Mouse (Mus musculus) testis, postnatal 14 days (tissue): ENCODE data around the gene Klhdc7a.

Experiments
- DNase-seq: peaks from one replicate; pipeline ENCODE4 v3.0.0; 2021; ENCODE audit warnings: low spot score

The Klhdc7a gene

DNA sequence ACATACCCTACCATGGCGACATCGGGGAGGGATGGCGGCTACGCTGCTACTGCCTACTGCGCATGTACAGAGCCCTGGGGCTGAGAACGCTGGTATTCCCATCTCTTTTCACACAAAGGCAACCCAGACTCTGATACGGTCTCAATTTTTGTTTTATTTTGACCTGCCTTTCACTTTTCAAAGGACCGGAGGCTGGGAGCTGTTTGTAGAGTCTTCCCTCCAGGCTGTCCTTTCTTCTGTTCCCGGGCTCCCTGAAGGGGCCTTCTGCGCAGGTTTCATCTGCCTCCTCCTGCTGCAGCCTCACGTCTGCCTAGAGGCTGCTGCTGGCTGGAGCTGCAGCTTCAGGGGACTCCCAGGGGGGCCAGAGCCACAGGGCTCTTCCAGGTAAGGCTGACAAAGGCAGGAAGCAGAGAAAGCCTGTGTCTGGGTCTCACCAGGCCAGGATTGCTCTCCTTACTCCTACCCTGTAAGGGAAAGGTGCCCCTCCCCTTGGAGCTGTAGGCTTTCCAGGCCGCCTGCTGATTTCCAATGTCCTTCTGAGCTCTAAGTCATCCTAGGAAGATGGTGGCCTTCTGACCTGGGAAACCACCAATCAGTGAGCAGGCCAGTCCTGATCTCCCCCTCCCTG, 7.6 kb downstream of the Klhdc7a start:
- DNase-seq = no peak

DNA sequence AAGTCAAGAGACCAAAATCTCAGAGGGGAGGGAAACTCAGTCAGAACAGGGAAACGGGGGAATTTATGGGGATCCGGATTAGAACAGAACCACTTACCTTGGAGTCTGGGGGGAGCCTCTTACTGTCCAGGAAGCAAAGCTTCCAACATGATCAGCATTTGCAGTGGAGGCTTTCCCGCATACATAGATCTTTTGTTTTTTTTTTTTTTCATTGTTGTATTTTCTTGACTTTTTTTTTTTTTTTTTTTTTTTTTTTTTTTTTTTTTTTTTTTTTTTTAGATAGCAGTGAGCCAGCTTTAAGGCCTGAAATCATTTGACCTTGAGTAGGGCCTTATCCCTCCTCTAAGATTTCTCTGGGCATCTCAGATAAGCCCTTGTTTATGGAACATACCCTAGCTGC, 8.6 kb downstream of the Klhdc7a start:
- no peak for DNase-seq

DNA sequence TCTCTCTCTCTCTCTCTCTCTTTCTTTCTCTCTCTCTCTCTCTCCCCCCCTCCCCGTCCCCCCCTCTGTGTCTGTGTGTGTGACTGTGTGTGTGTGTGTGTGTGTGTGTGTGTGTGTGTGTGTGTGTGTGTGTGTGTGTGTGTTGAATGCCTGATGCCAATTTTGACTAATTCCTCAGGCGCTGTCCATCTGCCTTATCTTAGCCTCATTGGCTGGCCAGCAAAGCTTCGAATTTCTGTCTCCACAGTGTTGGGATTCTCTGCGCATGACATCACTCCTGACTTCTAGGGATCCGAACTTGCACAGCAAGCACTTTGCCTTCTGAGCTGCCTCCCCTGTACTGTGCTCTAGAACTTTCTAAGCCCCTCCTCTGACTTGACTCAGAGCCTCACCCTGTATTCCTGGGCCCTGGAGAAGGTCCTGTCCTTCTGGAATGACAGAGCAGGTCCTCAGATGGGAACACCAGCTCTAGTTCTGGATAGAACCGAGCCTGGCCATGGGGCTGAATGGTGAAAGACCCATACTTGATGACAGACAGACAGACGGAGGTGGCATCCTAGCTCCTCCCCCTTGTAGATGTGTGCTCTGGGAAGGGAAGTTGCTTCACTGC, 16.8 kb downstream of the Klhdc7a start:
- DNase-seq = no peak

DNA sequence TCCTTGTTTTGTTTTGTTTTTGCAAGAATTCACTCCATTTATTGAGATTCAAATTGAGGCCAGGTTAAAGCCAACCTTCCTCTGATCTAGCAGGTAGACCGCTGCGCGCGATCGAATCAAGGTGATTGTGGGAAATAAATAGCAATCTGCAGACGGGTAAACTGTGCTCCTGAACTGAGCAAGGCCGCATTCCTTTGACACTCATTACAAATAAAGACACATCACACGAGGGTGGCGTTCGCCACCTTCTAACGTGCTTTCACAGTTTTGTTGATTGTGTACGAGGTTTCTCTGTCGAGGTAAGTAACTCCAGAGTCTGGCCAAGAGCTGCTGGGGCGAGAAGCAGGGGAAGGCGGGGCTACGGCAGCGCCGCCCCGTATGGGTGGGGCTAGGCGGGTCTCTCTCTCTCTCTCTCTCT, 17.4 kb downstream of the Klhdc7a start:
- no peak for DNase-seq

DNA sequence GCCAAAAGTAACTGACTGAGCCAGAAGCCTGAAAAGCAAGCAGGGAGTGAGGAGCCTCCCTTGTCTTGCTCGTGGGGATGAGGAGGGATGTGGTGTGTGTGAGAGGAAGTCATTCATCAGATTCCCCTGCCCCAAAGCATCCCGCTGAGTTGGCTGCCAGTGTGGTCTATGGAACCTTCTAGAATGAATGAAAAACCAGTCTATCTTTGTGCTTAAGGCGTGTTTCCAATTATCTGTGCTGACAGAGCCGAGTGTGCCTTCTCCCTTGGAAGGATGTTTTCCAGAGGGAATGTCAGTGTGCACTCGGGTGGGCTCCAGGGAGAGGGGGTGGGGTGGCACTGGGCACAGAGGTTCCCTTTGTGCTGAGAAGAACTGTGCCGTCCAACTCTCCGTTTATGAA, 19.2 kb downstream of the Klhdc7a start:
- DNase-seq = no peak

DNA sequence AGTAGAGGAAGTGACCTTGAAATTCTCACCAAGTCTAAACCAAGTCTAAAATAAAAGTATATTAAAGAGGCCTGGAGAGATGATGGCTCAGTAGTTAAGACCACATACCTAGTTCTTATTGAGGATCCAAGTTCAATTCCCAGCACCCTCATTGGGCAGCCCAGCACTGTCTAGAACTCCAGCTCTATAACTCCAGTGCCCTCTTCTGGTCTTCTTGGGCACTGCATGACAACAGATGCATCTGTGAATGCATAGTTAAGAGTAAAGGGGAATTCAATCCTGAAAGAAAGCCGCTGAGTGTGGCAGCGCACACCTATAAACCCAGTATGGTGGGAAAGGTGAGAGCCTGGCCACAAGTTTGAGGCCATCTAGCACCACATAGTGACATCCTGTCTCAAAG, 20.5 kb downstream of the Klhdc7a start:
- DNase-seq = no peak

DNA sequence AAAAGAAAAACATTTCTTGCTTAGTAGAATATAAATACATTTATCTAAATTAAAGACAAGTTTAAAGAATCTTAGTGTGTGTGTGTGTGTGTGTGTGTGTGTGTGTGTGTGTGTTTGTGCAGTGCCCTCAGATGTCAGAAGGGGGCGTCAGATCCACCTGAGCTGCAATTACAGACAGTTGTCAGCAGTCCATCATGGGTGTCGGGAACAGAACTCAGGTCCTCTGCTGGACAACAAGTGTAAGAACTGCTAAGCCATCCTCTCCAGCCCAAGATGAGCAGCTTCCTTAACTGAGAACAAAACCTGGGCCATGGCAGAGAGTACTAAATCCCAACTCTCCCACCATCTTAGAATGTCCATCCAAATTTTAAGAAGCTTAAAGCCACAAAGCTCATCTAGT, 26.0 kb downstream of the Klhdc7a start:
- no peak for DNase-seq

DNA sequence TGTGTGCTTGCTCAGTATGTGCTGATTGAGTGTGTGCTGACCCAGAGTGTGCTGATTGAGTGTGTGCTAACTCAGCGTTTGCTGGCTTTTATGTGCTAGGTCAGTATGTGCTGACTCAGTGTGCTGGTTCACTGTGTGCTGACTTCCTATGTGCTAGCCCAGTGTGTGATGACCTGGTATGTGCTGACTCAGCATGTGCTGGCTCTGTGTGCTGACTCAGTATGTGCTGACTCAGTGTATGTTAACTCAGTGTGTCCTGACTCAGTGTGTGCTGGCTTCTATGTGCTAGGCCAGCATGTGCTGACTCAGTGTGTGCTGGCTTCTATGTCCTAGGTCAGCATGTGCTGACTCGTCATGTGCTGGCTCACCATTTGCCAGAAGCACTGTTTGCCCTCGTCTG, 32.3 kb downstream of the Klhdc7a start:
- no peak for DNase-seq

DNA sequence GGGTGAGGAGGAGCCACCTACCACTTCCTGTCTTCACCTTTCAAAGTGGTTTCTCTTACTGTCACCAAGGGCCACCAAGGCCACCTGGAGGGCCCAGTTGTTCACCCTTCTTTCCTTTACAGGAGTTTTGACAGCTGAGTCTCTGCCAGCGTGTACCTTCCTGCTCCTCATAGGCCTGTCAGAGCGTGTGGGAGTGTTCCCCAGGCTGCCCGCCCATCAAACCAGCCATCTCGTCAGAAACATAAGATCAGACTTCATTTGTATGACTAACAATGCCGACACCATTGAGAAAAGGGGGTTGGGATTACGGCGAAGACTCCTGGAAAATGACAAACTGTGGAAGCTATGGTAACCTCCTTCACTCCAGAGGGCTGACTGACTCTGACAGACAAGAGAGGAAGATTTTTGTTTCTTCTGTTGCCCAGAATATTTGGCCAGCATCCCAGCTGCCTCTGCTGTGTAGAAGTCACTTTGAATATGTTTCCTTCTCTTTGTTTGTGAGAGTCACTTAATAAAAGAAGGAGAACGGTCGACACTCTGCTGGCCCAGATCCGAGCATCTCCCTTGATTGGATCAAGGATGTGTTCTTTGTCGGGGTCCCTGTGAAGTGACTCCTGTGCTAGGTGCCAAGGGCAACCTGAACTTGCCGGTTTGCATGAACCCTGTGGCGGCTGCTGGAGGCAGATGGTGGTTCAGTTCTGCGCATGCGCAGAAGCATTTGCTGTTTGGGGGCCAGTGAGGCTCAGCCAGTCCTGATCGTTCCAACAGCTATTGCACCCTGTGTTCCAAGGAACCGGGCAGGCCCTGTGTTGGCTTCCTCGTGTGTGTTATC, 34.6 kb downstream of the Klhdc7a start:
- no peak for DNase-seq

DNA sequence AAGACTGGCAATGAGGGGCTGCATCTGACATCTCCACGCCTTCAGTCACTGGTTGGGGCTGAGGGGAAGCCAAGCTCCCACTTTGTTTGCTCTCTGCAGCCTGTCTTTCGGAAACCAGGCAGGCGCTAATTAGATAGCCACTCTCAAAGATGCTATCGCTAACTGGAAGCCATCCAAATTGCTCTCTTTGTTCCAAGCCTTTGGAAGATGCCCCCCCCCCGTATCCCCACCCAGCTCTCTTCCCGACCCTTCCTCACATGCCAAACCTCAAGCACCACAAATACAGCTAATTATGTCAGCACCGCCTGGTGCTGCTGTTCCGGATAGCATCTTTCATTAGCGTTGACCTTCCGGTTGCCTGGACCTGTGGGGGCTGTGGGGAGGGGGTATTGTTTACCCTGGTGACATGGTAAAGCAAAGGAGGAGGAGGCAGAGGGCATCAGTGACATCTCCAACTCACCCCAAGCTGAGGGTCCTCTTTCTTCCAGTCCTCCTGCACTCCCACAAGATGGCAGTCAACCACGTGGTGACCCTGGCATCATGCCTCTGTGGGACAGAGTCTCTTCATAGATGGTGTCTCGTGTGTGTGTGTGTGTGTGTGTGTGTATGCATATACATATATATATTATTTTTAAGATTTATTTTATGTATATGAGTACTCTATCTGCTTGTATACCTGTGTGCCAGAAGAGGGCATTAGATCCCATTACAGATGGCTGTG, 35.9 kb downstream of the Klhdc7a start:
- no peak for DNase-seq

DNA sequence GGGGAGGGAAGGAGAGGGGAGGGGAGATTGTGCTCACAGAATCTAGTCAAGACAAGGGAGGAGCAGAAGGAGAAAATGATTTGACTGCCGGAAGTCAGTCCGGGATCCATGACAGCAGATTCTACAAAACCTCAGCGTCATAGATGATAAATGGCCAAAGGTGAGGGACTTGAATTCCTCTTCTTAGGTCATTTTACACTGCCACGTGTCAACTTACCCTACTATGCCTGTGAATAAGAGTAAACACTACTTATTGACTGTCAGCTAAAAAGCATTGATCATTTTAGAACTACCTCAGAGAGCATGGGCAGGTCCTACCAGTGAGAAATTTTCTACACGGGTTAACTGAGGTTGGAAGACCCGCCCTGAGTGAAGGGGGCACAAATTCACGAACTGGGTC, 36.9 kb downstream of the Klhdc7a start:
- no peak for DNase-seq

DNA sequence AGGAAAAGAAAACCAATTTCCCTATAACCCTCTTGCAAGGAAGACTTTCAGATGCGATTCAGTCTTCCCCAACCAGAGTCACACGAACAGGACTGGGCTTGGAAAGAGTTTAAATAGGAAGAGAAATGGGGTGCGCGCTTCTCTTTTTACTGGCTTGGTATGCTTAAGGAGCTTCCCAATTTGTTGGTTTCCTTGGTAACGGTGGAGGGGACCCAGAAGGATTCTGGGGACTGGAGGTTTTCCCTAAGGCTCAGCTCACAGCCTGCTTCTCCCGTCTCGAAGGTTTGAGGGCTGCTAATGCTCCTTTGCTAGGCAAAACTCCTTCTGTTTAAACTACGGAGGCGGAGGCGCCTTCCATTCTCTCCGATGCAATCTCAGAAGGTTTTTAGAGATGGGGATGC, 41.7 kb downstream of the Klhdc7a start:
- no peak for DNase-seq

DNA sequence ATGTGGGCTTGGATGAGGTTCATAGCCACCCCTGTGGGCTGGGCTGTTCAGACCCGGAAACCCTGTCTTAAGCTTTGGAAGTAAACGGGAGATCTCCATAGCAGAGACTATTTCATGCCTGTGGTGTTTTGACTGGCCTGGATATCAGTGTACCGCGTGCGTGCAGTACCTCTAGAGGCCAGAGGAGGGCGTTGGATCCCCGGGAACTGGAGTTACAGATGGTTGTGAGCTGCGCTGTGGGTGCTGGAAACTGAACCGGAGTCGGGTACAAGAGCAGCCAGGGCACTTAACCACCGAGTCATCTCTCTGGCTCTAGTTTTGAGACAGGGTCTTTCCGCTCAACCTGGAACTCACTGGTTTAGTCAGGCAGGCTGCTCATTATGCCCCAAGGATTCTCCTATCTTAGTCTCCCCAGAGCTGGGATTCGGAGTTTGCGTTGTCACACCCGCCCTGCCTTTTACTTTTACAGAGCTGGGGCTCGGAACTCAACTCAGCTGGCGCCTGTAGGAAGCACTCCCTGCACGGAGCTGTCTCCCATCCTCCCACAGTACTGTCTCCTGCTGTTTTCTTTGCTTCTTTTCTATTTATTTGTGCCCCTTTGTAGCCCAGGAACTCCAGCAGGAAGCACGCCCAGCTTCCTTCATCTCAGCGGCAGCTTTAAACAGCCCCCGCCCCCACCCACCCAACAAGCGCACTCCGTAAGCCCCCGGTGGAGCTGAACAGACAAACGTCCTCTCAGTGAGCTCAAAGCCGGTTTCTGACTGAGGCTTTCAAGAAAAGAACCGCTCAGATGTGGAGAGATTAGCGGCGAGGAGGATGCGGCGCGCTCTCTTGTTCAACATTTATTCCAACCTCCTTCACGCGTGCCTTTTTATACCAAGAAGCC, 42.3 kb downstream of the Klhdc7a start:
- peak; percentile 58 for DNase-seq

DNA sequence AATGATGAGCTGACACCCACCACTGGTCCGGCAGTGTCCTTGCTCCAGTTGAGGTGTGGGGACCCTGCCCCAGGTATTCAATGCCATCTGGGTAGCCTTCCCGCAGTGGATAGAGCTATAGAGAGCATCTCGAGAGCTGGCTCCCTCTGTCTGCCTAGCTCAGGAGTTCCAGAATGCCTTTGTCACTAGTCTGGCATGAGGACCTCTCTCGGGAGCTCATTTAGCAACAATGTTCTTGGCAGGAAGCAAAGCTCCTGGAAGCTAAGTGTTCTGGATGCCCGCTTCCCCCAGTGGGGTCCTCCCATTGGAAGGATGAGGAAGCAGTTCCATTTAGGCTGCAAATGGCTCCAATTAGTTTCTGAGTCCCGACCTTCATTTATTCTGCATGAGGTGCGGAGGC, 51.1 kb downstream of the Klhdc7a start:
- no peak for DNase-seq
